Mouse (Mus musculus): ENCODE measurements around the gene Tex2. TPM values are rescaled to one million over a fixed set of nuclear protein-coding genes. Genes with fewer than 3 reads are reported as not detected.

Tex2 gene
- total and polyA plus RNA-seq, 3 experiments: 1.6 to 20.0 (median 7.7) TPM

GRCm38 (mm10) chr11:106612209-106612960 is 838 bp downstream of the Tex2 start:
- Histone ChIP-seq H3K27me3 (ENCODE audit: insufficient read depth, low read length) (peaks cover 18% of the 10 kb centered on the region), H3K4me3 (ENCODE audit: low read depth, low read length) (peak overlapping the region; percentile 93), H3K36me3 (replicated peaks) (no peaks in the 10 kb centered on the region), H3K4me1 (ENCODE audit: insufficient read depth, low read depth, low read length) (peaks cover 31% of the 10 kb centered on the region), H3K9me3 (replicated peaks) (no peaks in the 10 kb centered on the region)
- TF ChIP-seq GATA2 (IDR thresholded peaks at IDR 0.05; ENCODE audit: borderline replicate concordance, low read depth, low read length): no peak
- TF ChIP-seq CTCF (IDR thresholded peaks at IDR 0.05; ENCODE audit: low read depth, low read length): no peak
- TF ChIP-seq POLR2AphosphoS5 (IDR thresholded peaks at IDR 0.05; ENCODE audit: insufficient replicate concordance, low read depth, low read length): no peak
- no peak for TF ChIP-seq TAL1 (conservative IDR thresholded peaks at IDR 0.05; ENCODE audit: low read depth, low read length)
- TF ChIP-seq GATA1 (IDR thresholded peaks at IDR 0.05; ENCODE audit: borderline replicate concordance, low read length): no peak
- DNase-seq (ENCODE audit: low spot score): peak; percentile 66
- ATAC-seq (ENCODE audit: extremely low read depth, insufficient number of reproducible peaks, low FRiP score, poor library complexity, severe bottlenecking): no peak; the same call in 1 of the 2 replicates

- no peak for DNase-seq (ENCODE audit: low spot score)
- H3K27me3 ChIP-seq (ENCODE audit: insufficient read depth, low read length): peaks cover 6% of the 10 kb centered on the region
- H3K4me1 ChIP-seq (ENCODE audit: insufficient read depth, low read depth, low read length): peaks cover 31% of the 10 kb centered on the region
- H3K4me3 ChIP-seq (ENCODE audit: low read depth, low read length): no peak overlapping the region
- no peaks in the 10 kb centered on the region for H3K36me3 ChIP-seq (replicated peaks)
- no peaks in the 10 kb centered on the region for H3K9me3 ChIP-seq (replicated peaks)
- no peak for ATAC-seq (ENCODE audit: extremely low read depth, insufficient number of reproducible peaks, low FRiP score, poor library complexity, severe bottlenecking)
- TF ChIP-seq GATA2 (IDR thresholded peaks at IDR 0.05; ENCODE audit: borderline replicate concordance, low read depth, low read length): no peak
- TF ChIP-seq TAL1 (conservative IDR thresholded peaks at IDR 0.05; ENCODE audit: low read depth, low read length): no peak
- no peak for TF ChIP-seq CTCF (IDR thresholded peaks at IDR 0.05; ENCODE audit: low read depth, low read length)
- no peak for TF ChIP-seq POLR2AphosphoS5 (IDR thresholded peaks at IDR 0.05; ENCODE audit: insufficient replicate concordance, low read depth, low read length)
- TF ChIP-seq GATA1 (IDR thresholded peaks at IDR 0.05; ENCODE audit: borderline replicate concordance, low read length): no peak
Observed at GRCm38 (mm10) chr11:106609731-106610130, 3.5 kb downstream of the Tex2 start.

GRCm38 (mm10) chr11:106607316-106607715 is 5.9 kb downstream of the Tex2 start:
- DNase-seq (ENCODE audit: low spot score) (no peak), ATAC-seq (ENCODE audit: extremely low read depth, insufficient number of reproducible peaks, low FRiP score, poor library complexity, severe bottlenecking) (no peak)
- TF ChIP-seq GATA2 (IDR thresholded peaks at IDR 0.05; ENCODE audit: borderline replicate concordance, low read depth, low read length) (no peak), CTCF (IDR thresholded peaks at IDR 0.05; ENCODE audit: low read depth, low read length) (no peak), POLR2AphosphoS5 (IDR thresholded peaks at IDR 0.05; ENCODE audit: insufficient replicate concordance, low read depth, low read length) (no peak), TAL1 (conservative IDR thresholded peaks at IDR 0.05; ENCODE audit: low read depth, low read length) (no peak), GATA1 (IDR thresholded peaks at IDR 0.05; ENCODE audit: borderline replicate concordance, low read length) (no peak)
- H3K36me3 ChIP-seq (replicated peaks): peaks cover 2% of the 10 kb centered on the region
- peaks cover 19% of the 10 kb centered on the region for H3K4me1 ChIP-seq (ENCODE audit: insufficient read depth, low read depth, low read length)
- no peaks in the 10 kb centered on the region for H3K9me3 ChIP-seq (replicated peaks)
- no peak overlapping the region for H3K4me3 ChIP-seq (ENCODE audit: low read depth, low read length)
- no peaks in the 10 kb centered on the region for H3K27me3 ChIP-seq (ENCODE audit: insufficient read depth, low read length)

GRCm38 (mm10) chr11:106606042-106606441 is 7.2 kb downstream of the Tex2 start:
- peaks cover 9% of the 10 kb centered on the region for H3K36me3 ChIP-seq (replicated peaks)
- ATAC-seq (ENCODE audit: extremely low read depth, insufficient number of reproducible peaks, low FRiP score, poor library complexity, severe bottlenecking) (no peak), DNase-seq (ENCODE audit: low spot score) (no peak)
- H3K4me1 ChIP-seq (ENCODE audit: insufficient read depth, low read depth, low read length): peaks cover 6% of the 10 kb centered on the region; the same call in 1 of the 2 replicates
- H3K27me3 ChIP-seq (ENCODE audit: insufficient read depth, low read length): no peaks in the 10 kb centered on the region
- H3K9me3 ChIP-seq (replicated peaks): no peaks in the 10 kb centered on the region
- no peak overlapping the region for H3K4me3 ChIP-seq (ENCODE audit: low read depth, low read length)
- no peak for TF ChIP-seq GATA1 (IDR thresholded peaks at IDR 0.05; ENCODE audit: borderline replicate concordance, low read length)
- TF ChIP-seq TAL1 (conservative IDR thresholded peaks at IDR 0.05; ENCODE audit: low read depth, low read length): no peak

- Histone ChIP-seq H3K9me3 (replicated peaks) (no peaks in the 10 kb centered on the region), H3K4me3 (ENCODE audit: low read depth, low read length) (no peak overlapping the region), H3K36me3 (replicated peaks) (peaks cover 9% of the 10 kb centered on the region), H3K4me1 (ENCODE audit: insufficient read depth, low read depth, low read length) (peaks cover 5% of the 10 kb centered on the region), H3K27me3 (ENCODE audit: insufficient read depth, low read length) (no peaks in the 10 kb centered on the region; the same call in 1 of the 2 replicates)
- no peak for ATAC-seq (ENCODE audit: extremely low read depth, insufficient number of reproducible peaks, low FRiP score, poor library complexity, severe bottlenecking)
- TF ChIP-seq POLR2AphosphoS5 (IDR thresholded peaks at IDR 0.05; ENCODE audit: insufficient replicate concordance, low read depth, low read length): no peak
- no peak for TF ChIP-seq TAL1 (conservative IDR thresholded peaks at IDR 0.05; ENCODE audit: low read depth, low read length)
- TF ChIP-seq CTCF (IDR thresholded peaks at IDR 0.05; ENCODE audit: low read depth, low read length): no peak
- TF ChIP-seq GATA1 (IDR thresholded peaks at IDR 0.05; ENCODE audit: borderline replicate concordance, low read length): no peak
- TF ChIP-seq GATA2 (IDR thresholded peaks at IDR 0.05; ENCODE audit: borderline replicate concordance, low read depth, low read length): no peak
- no peak for DNase-seq (ENCODE audit: low spot score)
Observed at GRCm38 (mm10) chr11:106603230-106603629, 10.0 kb downstream of the Tex2 start.

GRCm38 (mm10) chr11:106600124-106600523 is 13.1 kb downstream of the Tex2 start:
- TF ChIP-seq POLR2AphosphoS5 (IDR thresholded peaks at IDR 0.05; ENCODE audit: insufficient replicate concordance, low read depth, low read length) (no peak), GATA1 (IDR thresholded peaks at IDR 0.05; ENCODE audit: borderline replicate concordance, low read length) (no peak), CTCF (IDR thresholded peaks at IDR 0.05; ENCODE audit: low read depth, low read length) (no peak), TAL1 (conservative IDR thresholded peaks at IDR 0.05; ENCODE audit: low read depth, low read length) (no peak), GATA2 (IDR thresholded peaks at IDR 0.05; ENCODE audit: borderline replicate concordance, low read depth, low read length) (no peak)
- Histone ChIP-seq H3K36me3 (replicated peaks) (peaks cover 9% of the 10 kb centered on the region), H3K4me3 (ENCODE audit: low read depth, low read length) (no peak overlapping the region), H3K9me3 (replicated peaks) (no peaks in the 10 kb centered on the region), H3K4me1 (ENCODE audit: insufficient read depth, low read depth, low read length) (peaks cover 8% of the 10 kb centered on the region), H3K27me3 (ENCODE audit: insufficient read depth, low read length) (no peaks in the 10 kb centered on the region; the same call in 1 of the 2 replicates)
- no peak for ATAC-seq (ENCODE audit: extremely low read depth, insufficient number of reproducible peaks, low FRiP score, poor library complexity, severe bottlenecking)
- DNase-seq (ENCODE audit: low spot score): no peak

Data from G1E (cell line).